Mouse (Mus musculus) fibroblast of lung, adult 2 months (primary cell): ENCODE measurements around the gene Prss16.

ENCODE experiments used
- DNase-seq: peaks from one replicate; pipeline ENCODE4 v3.0.0-alpha.2; 2011; ENCODE audit warnings: low read depth

Gene Prss16

GRCm38 (mm10) chr13:22009642-22010041 is at the start of gene Prss16:
TSS of gene Prss16 (minus strand) at chr13:22009742.
- DNase-seq, result no peak

- no peak for DNase-seq
Observed at GRCm38 (mm10) chr13:22053754-22054153, 44.2 kb upstream of the Prss16 start.

- DNase-seq, result no peak
Observed at GRCm38 (mm10) chr13:22051523-22051859, 41.9 kb upstream of the Prss16 start.

GRCm38 (mm10) chr13:22050591-22051522 is 41.3 kb upstream of the Prss16 start:
- peak; percentile 67 for DNase-seq

- DNase-seq, result no peak
Observed at GRCm38 (mm10) chr13:22049737-22050440, 40.3 kb upstream of the Prss16 start.

GRCm38 (mm10) chr13:22049041-22049440 is 39.5 kb upstream of the Prss16 start:
- DNase-seq, result no peak

- no peak for DNase-seq
Observed at GRCm38 (mm10) chr13:22045311-22045710, 35.8 kb upstream of the Prss16 start.

GRCm38 (mm10) chr13:22044432-22045155 is 35.1 kb upstream of the Prss16 start:
- no peak for DNase-seq

GRCm38 (mm10) chr13:22043503-22044431 is 34.2 kb upstream of the Prss16 start:
- no peak for DNase-seq

- DNase-seq, result peak; percentile 99
Observed at GRCm38 (mm10) chr13:22042568-22043502, 33.3 kb upstream of the Prss16 start, which contains the start of the genes Hist1h2ag and Hist1h2bj. TSS of gene Hist1h2ag (minus strand) at chr13:22042944. TSS of gene Hist1h2bj (plus strand) at chr13:22043214.

GRCm38 (mm10) chr13:22041651-22042567 is 32.4 kb upstream of the Prss16 start:
- DNase-seq, result no peak

GRCm38 (mm10) chr13:22041142-22041536 is 31.6 kb upstream of the Prss16 start, which contains the start of gene Hist1h4i:
TSS of gene Hist1h4i (minus strand) at chr13:22041362.
- DNase-seq, result peak; percentile 85

- DNase-seq, result no peak
Observed at GRCm38 (mm10) chr13:22040464-22041141, 31.1 kb upstream of the Prss16 start.

- no peak for DNase-seq
Observed at GRCm38 (mm10) chr13:22039951-22040463, 30.5 kb upstream of the Prss16 start.

- no peak for DNase-seq
Observed at GRCm38 (mm10) chr13:22039364-22039763, 29.8 kb upstream of the Prss16 start.

- DNase-seq, result no peak
Observed at GRCm38 (mm10) chr13:22037415-22037814, 27.9 kb upstream of the Prss16 start.

GRCm38 (mm10) chr13:22036986-22037385 is 27.4 kb upstream of the Prss16 start:
- no peak for DNase-seq
